Mouse (Mus musculus) neutrophil, adult 65 days (primary cell): ENCODE measurements around the gene Ftl1-ps1. TPM values are rescaled to one million over a fixed set of nuclear protein-coding genes. Genes with fewer than 3 reads are reported as not detected.

Experiments used
- total RNA-seq: library from RNA; stranded (reverse); gene quantifications from 2 replicates; pipeline ENCODE4 v1.2.4, GENCODE M21; 2023

The Ftl1-ps1 gene
- 1,772 and 1,811 TPM in 2 replicates for total RNA-seq

DNA sequence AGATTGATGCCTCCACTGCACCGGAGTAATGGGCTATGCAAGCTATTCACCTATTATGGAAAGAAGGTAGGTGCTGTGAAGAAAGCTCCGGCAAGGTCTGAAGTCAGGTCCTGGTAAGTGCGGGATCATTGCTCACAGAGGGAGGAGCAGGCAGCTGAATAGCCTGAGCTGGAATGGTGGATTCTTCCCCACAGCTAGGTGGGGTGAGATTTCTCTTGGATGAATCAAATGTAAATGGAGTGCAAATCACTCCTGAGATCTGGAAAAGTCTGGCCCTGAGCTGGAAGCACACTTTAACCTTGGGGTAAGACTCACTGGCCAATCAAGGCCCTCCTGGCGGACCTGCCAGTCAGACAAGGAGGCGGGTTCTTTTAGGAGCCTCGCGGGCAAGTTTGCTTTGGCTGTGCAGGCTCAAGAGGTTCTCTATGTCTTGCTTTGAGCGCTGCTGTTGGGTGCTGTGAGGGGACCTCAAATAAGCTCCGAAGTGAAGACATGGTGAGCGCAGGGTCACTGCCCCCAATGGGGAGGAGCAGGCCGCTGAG lies at the start of gene Ftl1-ps1:
Gene Ftl1-ps1 (plus strand): TSS at position 397 of the 542 bp plus-strand sequence.

DNA sequence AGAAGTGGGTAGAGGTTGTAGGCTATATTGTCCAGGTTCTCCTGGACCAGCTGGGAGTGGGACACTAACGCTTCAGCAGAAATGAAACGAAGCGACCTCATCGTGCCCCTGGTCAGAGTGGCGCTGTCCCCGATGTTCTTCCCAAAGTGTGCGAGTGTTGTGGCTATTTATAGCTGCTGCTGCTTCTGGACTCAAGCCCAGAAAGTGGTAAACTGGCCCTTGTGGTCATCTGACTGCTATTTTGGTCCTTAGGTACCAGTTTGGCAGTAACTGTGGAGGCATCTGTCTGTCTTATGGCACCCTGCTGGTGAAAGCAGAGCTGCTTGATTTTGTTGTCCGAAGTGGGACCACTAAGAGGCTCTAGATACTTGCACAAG lies 35.6 kb upstream of the Ftl1-ps1 start, which contains the start of gene Lrrc14b:
Gene Lrrc14b (minus strand): TSS at position 147 of the 377 bp plus-strand sequence.

DNA sequence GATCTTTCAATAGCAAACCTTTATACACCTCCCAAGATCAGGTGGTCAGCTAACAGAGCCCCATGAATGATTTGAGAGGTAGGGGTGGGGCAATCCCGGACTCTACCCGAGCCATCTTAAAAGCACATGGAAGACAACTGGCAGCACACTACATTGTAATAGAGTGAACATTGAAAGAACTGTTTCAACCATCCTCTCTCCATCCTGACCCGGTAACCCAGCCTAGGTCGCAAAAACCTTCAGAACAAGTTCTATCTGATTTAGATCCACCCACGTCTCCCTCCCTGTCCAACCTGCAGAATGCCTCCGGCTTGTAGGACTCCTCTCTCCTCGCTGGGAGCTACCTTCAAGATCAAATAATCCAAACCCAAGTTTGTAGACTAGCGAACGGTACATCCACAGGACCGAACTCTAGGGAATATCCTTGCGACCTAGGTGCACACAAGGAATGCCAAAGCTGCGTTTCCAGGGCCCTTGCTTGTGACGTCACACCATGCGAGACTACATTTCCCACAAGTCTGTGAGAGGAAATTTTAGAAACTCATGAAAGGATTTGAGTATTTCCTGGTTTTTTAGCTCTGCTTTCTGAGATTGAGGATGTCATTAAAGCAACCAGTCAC lies 9.0 kb upstream of the Ftl1-ps1 start, which contains the start of gene Zfp72:
Gene Zfp72 (minus strand): TSS at position 466 of the 620 bp plus-strand sequence.

Other genes with a start within 250 kb of the Ftl1-ps1 start
- gene Exoc3, start 191.0 kb upstream of the Ftl1-ps1 start, total RNA-seq: 36.2 and 44.6 TPM in 2 replicates
- 0.14 TPM in 1 of 2 replicates, not detected in the other for gene Ahrr, start 107.4 kb upstream of the Ftl1-ps1 start, total RNA-seq
- gene Pdcd6, start 82.1 kb upstream of the Ftl1-ps1 start, total RNA-seq: 93.2 and 103 TPM in 2 replicates
- 66.5 and 70.9 TPM in 2 replicates for gene Sdha, start 49.4 kb upstream of the Ftl1-ps1 start, total RNA-seq
- 11.6 and 14.7 TPM in 2 replicates for gene Ccdc127, start 49.4 kb upstream of the Ftl1-ps1 start, total RNA-seq
- gene Lrrc14b, start 35.7 kb upstream of the Ftl1-ps1 start, total RNA-seq: not detected in 2 replicates
- gene Zfp72, start 8.9 kb upstream of the Ftl1-ps1 start, total RNA-seq: 0.16 and 0.19 TPM in 2 replicates
- gene Zfp825, start 94.3 kb downstream of the Ftl1-ps1 start, total RNA-seq: 4.7 and 5.0 TPM in 2 replicates
- 15.1 and 24.4 TPM in 2 replicates for gene Erap1, start 239.9 kb downstream of the Ftl1-ps1 start, total RNA-seq